Mouse (Mus musculus) neural tube, embryonic 11.5 days (tissue): ENCODE measurements around the gene Arhgap42. TPM values are rescaled to one million over a fixed set of nuclear protein-coding genes. Genes with fewer than 3 reads are reported as not detected.

Experiments used
- ATAC-seq: fragments of 200-750 bp; cut with Nextera tagmentation; 2 replicates; pipeline ENCODE4 v1.8.0; 2017; ENCODE audit warnings: moderate number of reproducible peaks, mild to moderate bottlenecking, moderate TSS enrichment, moderate library complexity; ENCODE audit not compliant: insufficient read depth, low FRiP score, low TSS enrichment
- DNase-seq: peaks from one replicate; pipeline ENCODE4 v3.0.0-alpha.2; 2015; ENCODE audit warnings: low spot score
- H3K27ac ChIP-seq: fragments of 300-500 bp; sonication (generic); 2 replicates; pipeline ENCODE4 v1.5.1; 2014; ENCODE audit warnings: low read depth, mild to moderate bottlenecking, low read length
- H3K27me3 ChIP-seq: fragments of 300-500 bp; sonication (generic); 2 replicates; pipeline ENCODE4 v1.6.1; 2014; ENCODE audit warnings: mild to moderate bottlenecking, low read length, mixed read lengths; ENCODE audit not compliant: control insufficient read depth, insufficient read depth
- H3K36me3 ChIP-seq: fragments of 300-500 bp; sonication (generic); 2 replicates; pipeline ENCODE4 v1.6.1; 2014; ENCODE audit warnings: mild to moderate bottlenecking, low read length, moderate library complexity, mixed read lengths; ENCODE audit not compliant: control insufficient read depth, insufficient read depth
- H3K4me1 ChIP-seq: fragments of 300-500 bp; sonication (generic); 2 replicates; pipeline ENCODE4 v1.6.1; 2014; ENCODE audit warnings: low read length, mixed read lengths; ENCODE audit not compliant: control insufficient read depth, insufficient read depth
- H3K4me2 ChIP-seq: fragments of 300-500 bp; sonication (generic); 2 replicates; pipeline ENCODE4 v1.6.1; 2014; ENCODE audit warnings: low read depth, mild to moderate bottlenecking, moderate library complexity
- H3K4me3 ChIP-seq: fragments of 300-500 bp; sonication (generic); 2 replicates; pipeline ENCODE4 v1.5.1; 2014; ENCODE audit warnings: low read depth, low read length
- H3K9ac ChIP-seq: fragments of 300-500 bp; sonication (generic); 2 replicates; pipeline ENCODE4 v1.6.1; 2014; ENCODE audit warnings: mild to moderate bottlenecking, low read length
- H3K9me3 ChIP-seq: fragments of 300-500 bp; sonication (generic); 2 replicates; pipeline ENCODE4 v1.6.1; 2016; ENCODE audit warnings: low read length; ENCODE audit not compliant: control insufficient read depth
- WGBS: fragments of 180-500 bp; shearing (Covaris S2); extraction: QIAGEN DNeasy Blood & Tissue Kit; methylation state at CpG from one replicate; pipeline ENCODE4 v1.1.7; 2014; 5-methylcytosine and 5-hydroxymethylcytosine counted together
- polyA plus RNA-seq: library from polyadenylated mRNA; unstranded; fragments of >200 nt; fragmentation: Nextera tagmentation; extraction: Ambion mirVana; gene quantifications from 2 replicates; pipeline ENCODE4 v1.2.1, GENCODE M21; 2014

Gene Arhgap42
- polyA plus RNA-seq, 1 experiment from 2014 or later = 22.3 TPM

GRCm38 (mm10) chr9:9245994-9246393 is 7.1 kb upstream of the Arhgap42 start:
- Histone ChIP-seq H3K27me3 (no peaks in the 10 kb centered on the region), H3K4me3 (no peak overlapping the region), H3K4me1 (no peaks in the 10 kb centered on the region), H3K36me3 (no peaks in the 10 kb centered on the region), H3K9me3 (no peaks in the 10 kb centered on the region), H3K4me2 (no peak overlapping the region), H3K27ac (no peak overlapping the region), H3K9ac (no peak overlapping the region)
- DNase-seq = no peak
- no peak for ATAC-seq

GRCm38 (mm10) chr9:9243834-9244233 is 4.9 kb upstream of the Arhgap42 start:
- WGBS = 64% methylated on average over 4 of the region's 4 CpGs
- no peaks in the 10 kb centered on the region for H3K9me3 ChIP-seq
- H3K9ac ChIP-seq = no peak overlapping the region
- H3K4me1 ChIP-seq = no peaks in the 10 kb centered on the region
- DNase-seq = no peak
- no peaks in the 10 kb centered on the region for H3K36me3 ChIP-seq
- ATAC-seq = no peak
- no peak overlapping the region for H3K4me2 ChIP-seq
- H3K4me3 ChIP-seq = no peak overlapping the region
- H3K27ac ChIP-seq = no peak overlapping the region
- H3K27me3 ChIP-seq = no peaks in the 10 kb centered on the region

GRCm38 (mm10) chr9:9241202-9241795 is 2.4 kb upstream of the Arhgap42 start:
- Histone ChIP-seq H3K4me1 (no peaks in the 10 kb centered on the region), H3K4me3 (no peak overlapping the region), H3K27me3 (no peaks in the 10 kb centered on the region), H3K27ac (no peak overlapping the region), H3K36me3 (no peaks in the 10 kb centered on the region), H3K9me3 (no peaks in the 10 kb centered on the region), H3K4me2 (no peak overlapping the region), H3K9ac (no peak overlapping the region)
- 89% methylated on average over 7 of the region's 7 CpGs for WGBS
- ATAC-seq (no peak), DNase-seq (no peak)

- H3K4me3 ChIP-seq = peak overlapping the region; percentile 76; the same call in 1 of the 2 replicates
- H3K27me3 ChIP-seq = no peaks in the 10 kb centered on the region
- ATAC-seq (no peak), DNase-seq (no peak)
- no peaks in the 10 kb centered on the region for H3K36me3 ChIP-seq
- H3K9me3 ChIP-seq = no peaks in the 10 kb centered on the region
- H3K27ac ChIP-seq = no peak overlapping the region
- H3K4me2 ChIP-seq = peak overlapping the region; percentile 62
- no peaks in the 10 kb centered on the region for H3K4me1 ChIP-seq
- no peak overlapping the region for H3K9ac ChIP-seq
- WGBS = 64% methylated on average over 5 of the region's 5 CpGs
These were observed 1.4 kb downstream of the Arhgap42 start for GRCm38 (mm10) chr9:9237511-9237910.

GRCm38 (mm10) chr9:9229662-9230061 is 9.2 kb downstream of the Arhgap42 start:
- no peak for ATAC-seq
- H3K9me3 ChIP-seq = no peaks in the 10 kb centered on the region
- H3K4me1 ChIP-seq = no peaks in the 10 kb centered on the region
- 79% methylated on average over 3 of the region's 3 CpGs for WGBS
- no peaks in the 10 kb centered on the region for H3K36me3 ChIP-seq
- no peak overlapping the region for H3K4me2 ChIP-seq
- no peak for DNase-seq
- H3K4me3 ChIP-seq = no peak overlapping the region
- no peaks in the 10 kb centered on the region for H3K27me3 ChIP-seq
- no peak overlapping the region for H3K9ac ChIP-seq
- H3K27ac ChIP-seq = no peak overlapping the region

- H3K36me3 ChIP-seq = no peaks in the 10 kb centered on the region
- 79% methylated on average over 1 of the region's 1 CpGs for WGBS
- H3K27ac ChIP-seq = no peak overlapping the region
- H3K4me1 ChIP-seq = no peaks in the 10 kb centered on the region
- H3K4me3 ChIP-seq = no peak overlapping the region
- H3K9ac ChIP-seq = no peak overlapping the region
- no peaks in the 10 kb centered on the region for H3K27me3 ChIP-seq
- H3K4me2 ChIP-seq = no peak overlapping the region
- ATAC-seq = no peak
- H3K9me3 ChIP-seq = no peaks in the 10 kb centered on the region
- no peak for DNase-seq
These were observed 14.1 kb downstream of the Arhgap42 start for GRCm38 (mm10) chr9:9224837-9225236.

GRCm38 (mm10) chr9:9223384-9223783 is 15.5 kb downstream of the Arhgap42 start:
- WGBS = 69% methylated on average over 3 of the region's 3 CpGs
- Histone ChIP-seq H3K4me2 (no peak overlapping the region), H3K36me3 (no peaks in the 10 kb centered on the region), H3K27me3 (no peaks in the 10 kb centered on the region), H3K9ac (no peak overlapping the region), H3K4me1 (no peaks in the 10 kb centered on the region), H3K27ac (no peak overlapping the region), H3K9me3 (no peaks in the 10 kb centered on the region), H3K4me3 (no peak overlapping the region)
- no peak for DNase-seq
- ATAC-seq = no peak

GRCm38 (mm10) chr9:9221950-9222486 is 16.9 kb downstream of the Arhgap42 start:
- Histone ChIP-seq H3K27ac (no peak overlapping the region), H3K27me3 (no peaks in the 10 kb centered on the region), H3K36me3 (no peaks in the 10 kb centered on the region), H3K4me2 (no peak overlapping the region), H3K4me1 (no peaks in the 10 kb centered on the region), H3K4me3 (no peak overlapping the region), H3K9ac (no peak overlapping the region), H3K9me3 (no peaks in the 10 kb centered on the region)
- no peak for DNase-seq
- WGBS = 84% methylated on average over 3 of the region's 3 CpGs
- no peak for ATAC-seq

- no peak for DNase-seq
- WGBS = 84% methylated on average over 4 of the region's 4 CpGs
These were observed 17.7 kb downstream of the Arhgap42 start for GRCm38 (mm10) chr9:9221185-9221584.

More at GRCm38 (mm10) chr9:9221185-9221584, 17.7 kb downstream of the Arhgap42 start:
- Histone ChIP-seq H3K9ac (no peak overlapping the region), H3K27me3 (no peaks in the 10 kb centered on the region), H3K27ac (no peak overlapping the region), H3K9me3 (no peaks in the 10 kb centered on the region), H3K4me1 (no peaks in the 10 kb centered on the region), H3K4me2 (no peak overlapping the region), H3K4me3 (no peak overlapping the region), H3K36me3 (no peaks in the 10 kb centered on the region)
- ATAC-seq = no peak
